Mouse (Mus musculus): ENCODE data around the gene Lrrfip1. TPM values are rescaled to one million over a fixed set of nuclear protein-coding genes. Genes with fewer than 3 reads are reported as not detected.

Lrrfip1 gene
- polyA plus RNA-seq, 1 experiment from 2014 or later: 65.4 TPM

- no peak overlapping the region for H3K4me3 ChIP-seq (replicated peaks)
These were observed 28.6 kb upstream of the Lrrfip1 start for GRCm38 (mm10) chr1:90969881-90970390.

GRCm38 (mm10) chr1:90972911-90973573 lies 25.5 kb upstream of the Lrrfip1 start:
- no peaks in the 10 kb centered on the region for H3K36me3 ChIP-seq
- H3K9me3 ChIP-seq: no peaks in the 10 kb centered on the region
- H3K4me1 ChIP-seq: peaks cover 17% of the 10 kb centered on the region
- H3K27ac ChIP-seq: 0 out of 2 replicates have a peak overlapping the region, but pooled peaks have one; percentile 40
- 22% methylated on average over 9 of the region's 9 CpGs for WGBS
- H3K4me2 ChIP-seq: no peak overlapping the region
- ATAC-seq (ENCODE audit: insufficient read depth, low FRiP score, low read depth): peak; percentile 50; the same call in 1 of the 2 replicates
- no peak overlapping the region for H3K9ac ChIP-seq
- no peak overlapping the region for H3K4me3 ChIP-seq (replicated peaks)
- no peaks in the 10 kb centered on the region for H3K27me3 ChIP-seq (replicated peaks)

More at GRCm38 (mm10) chr1:90969881-90970390, 28.6 kb upstream of the Lrrfip1 start:
- ATAC-seq (ENCODE audit: insufficient read depth, low FRiP score, low read depth): no peak
- Histone ChIP-seq H3K36me3 (no peaks in the 10 kb centered on the region), H3K4me2 (peak overlapping the region; percentile 29), H3K27me3 (replicated peaks) (no peaks in the 10 kb centered on the region), H3K27ac (peak overlapping the region; percentile 40; the same call in 1 of the 2 replicates), H3K4me1 (peaks cover 29% of the 10 kb centered on the region), H3K9ac (no peak overlapping the region), H3K9me3 (no peaks in the 10 kb centered on the region)
- WGBS: 62% methylated on average over 10 of the region's 10 CpGs

- H3K9ac ChIP-seq: no peak overlapping the region
- H3K4me2 ChIP-seq: no peak overlapping the region
- H3K36me3 ChIP-seq: no peaks in the 10 kb centered on the region
- no peaks in the 10 kb centered on the region for H3K9me3 ChIP-seq
- WGBS: 72% methylated on average over 2 of the region's 2 CpGs
- 0 out of 2 replicates have a peak overlapping the region, but pooled peaks have one; percentile 40 for H3K27ac ChIP-seq
- peaks cover 17% of the 10 kb centered on the region for H3K4me1 ChIP-seq
- H3K27me3 ChIP-seq (replicated peaks): no peaks in the 10 kb centered on the region
- ATAC-seq (ENCODE audit: insufficient read depth, low FRiP score, low read depth): no peak
- H3K4me3 ChIP-seq (replicated peaks): no peak overlapping the region
These were observed 25.0 kb upstream of the Lrrfip1 start for GRCm38 (mm10) chr1:90973574-90973911.

- Histone ChIP-seq H3K4me3 (replicated peaks) (no peak overlapping the region), H3K4me1 (peaks cover 10% of the 10 kb centered on the region), H3K36me3 (no peaks in the 10 kb centered on the region), H3K27ac (no peak overlapping the region), H3K4me2 (no peak overlapping the region), H3K9me3 (no peaks in the 10 kb centered on the region), H3K27me3 (replicated peaks) (no peaks in the 10 kb centered on the region), H3K9ac (no peak overlapping the region)
- ATAC-seq (ENCODE audit: insufficient read depth, low FRiP score, low read depth): no peak; the same call in 1 of the 2 replicates
- WGBS: 46% methylated on average over 12 of the region's 12 CpGs
These were observed 23.5 kb upstream of the Lrrfip1 start for GRCm38 (mm10) chr1:90974906-90975649.

GRCm38 (mm10) chr1:90975960-90976359 lies 22.6 kb upstream of the Lrrfip1 start:
- WGBS: 88% methylated on average over 4 of the region's 4 CpGs
- Histone ChIP-seq H3K9ac (no peak overlapping the region), H3K27ac (no peak overlapping the region), H3K27me3 (replicated peaks) (no peaks in the 10 kb centered on the region), H3K4me2 (no peak overlapping the region), H3K4me1 (peaks cover 11% of the 10 kb centered on the region), H3K4me3 (replicated peaks) (no peak overlapping the region), H3K36me3 (no peaks in the 10 kb centered on the region), H3K9me3 (no peaks in the 10 kb centered on the region)
- ATAC-seq (ENCODE audit: insufficient read depth, low FRiP score, low read depth): no peak

- peak overlapping the region; percentile 65 for H3K27ac ChIP-seq
- 55% methylated on average over 10 of the region's 10 CpGs for WGBS
- no peak overlapping the region for H3K4me2 ChIP-seq
- no peak overlapping the region for H3K9ac ChIP-seq
- H3K4me1 ChIP-seq: 0 out of 2 replicates have a peak, but pooled peaks cover 5% of the 10 kb centered on the region
- ATAC-seq (ENCODE audit: insufficient read depth, low FRiP score, low read depth): peak; percentile 58
- no peaks in the 10 kb centered on the region for H3K36me3 ChIP-seq
- H3K9me3 ChIP-seq: no peaks in the 10 kb centered on the region
- H3K27me3 ChIP-seq (replicated peaks): no peaks in the 10 kb centered on the region
- H3K4me3 ChIP-seq (replicated peaks): no peak overlapping the region
These were observed 17.8 kb upstream of the Lrrfip1 start for GRCm38 (mm10) chr1:90980638-90981330.

GRCm38 (mm10) chr1:90981346-90981745 lies 17.2 kb upstream of the Lrrfip1 start:
- H3K4me1 ChIP-seq: 0 out of 2 replicates have a peak, but pooled peaks cover 5% of the 10 kb centered on the region
- no peak overlapping the region for H3K4me3 ChIP-seq (replicated peaks)
- H3K27ac ChIP-seq: peak overlapping the region; percentile 65
- no peaks in the 10 kb centered on the region for H3K36me3 ChIP-seq
- H3K27me3 ChIP-seq (replicated peaks): no peaks in the 10 kb centered on the region
- no peak overlapping the region for H3K9ac ChIP-seq
- H3K4me2 ChIP-seq: no peak overlapping the region
- no peaks in the 10 kb centered on the region for H3K9me3 ChIP-seq
- WGBS: 67% methylated on average over 3 of the region's 3 CpGs
- ATAC-seq (ENCODE audit: insufficient read depth, low FRiP score, low read depth): no peak

- no peak overlapping the region for H3K4me3 ChIP-seq (replicated peaks)
- H3K36me3 ChIP-seq: no peaks in the 10 kb centered on the region
- peaks cover 12% of the 10 kb centered on the region; the same call in 1 of the 2 replicates for H3K4me1 ChIP-seq
- 88% methylated on average over 1 of the region's 1 CpGs for WGBS
- H3K9ac ChIP-seq: no peak overlapping the region
- no peak overlapping the region for H3K4me2 ChIP-seq
- H3K9me3 ChIP-seq: no peaks in the 10 kb centered on the region
- no peak for ATAC-seq (ENCODE audit: insufficient read depth, low FRiP score, low read depth)
- H3K27ac ChIP-seq: no peak overlapping the region
- no peaks in the 10 kb centered on the region for H3K27me3 ChIP-seq (replicated peaks)
These were observed 2.6 kb upstream of the Lrrfip1 start for GRCm38 (mm10) chr1:90995916-90996315.

- Histone ChIP-seq H3K4me3 (replicated peaks) (no peak overlapping the region), H3K4me1 (peaks cover 12% of the 10 kb centered on the region; the same call in 1 of the 2 replicates), H3K9me3 (no peaks in the 10 kb centered on the region), H3K27ac (no peak overlapping the region), H3K9ac (no peak overlapping the region), H3K4me2 (no peak overlapping the region), H3K27me3 (replicated peaks) (no peaks in the 10 kb centered on the region), H3K36me3 (no peaks in the 10 kb centered on the region)
- 53% methylated on average over 4 of the region's 4 CpGs for WGBS
- no peak for ATAC-seq (ENCODE audit: insufficient read depth, low FRiP score, low read depth)
These were observed 1.4 kb upstream of the Lrrfip1 start for GRCm38 (mm10) chr1:90997136-90997535.

GRCm38 (mm10) chr1:90997641-90998040 lies 896 bp upstream of the Lrrfip1 start:
- Histone ChIP-seq H3K36me3 (no peaks in the 10 kb centered on the region), H3K27me3 (replicated peaks) (no peaks in the 10 kb centered on the region), H3K4me1 (peaks cover 12% of the 10 kb centered on the region; the same call in 1 of the 2 replicates), H3K4me3 (replicated peaks) (no peak overlapping the region), H3K9ac (no peak overlapping the region), H3K9me3 (no peaks in the 10 kb centered on the region), H3K27ac (no peak overlapping the region), H3K4me2 (peak overlapping the region; percentile 99)
- WGBS: 82% methylated on average over 5 of the region's 5 CpGs
- ATAC-seq (ENCODE audit: insufficient read depth, low FRiP score, low read depth): no peak; the same call in 1 of the 2 replicates

GRCm38 (mm10) chr1:90998891-90999611 lies 514 bp downstream of the Lrrfip1 start:
- Histone ChIP-seq H3K27me3 (replicated peaks) (no peaks in the 10 kb centered on the region), H3K9ac (peak overlapping the region; percentile 61), H3K4me3 (replicated peaks) (peak overlapping the region; percentile 85), H3K27ac (0 out of 2 replicates have a peak overlapping the region, but pooled peaks have one; percentile 11), H3K4me1 (peaks cover 12% of the 10 kb centered on the region; the same call in 1 of the 2 replicates), H3K36me3 (no peaks in the 10 kb centered on the region), H3K4me2 (peak overlapping the region; percentile 99), H3K9me3 (no peaks in the 10 kb centered on the region)
- ATAC-seq (ENCODE audit: insufficient read depth, low FRiP score, low read depth): peak; percentile 53; the same call in 1 of the 2 replicates
- 1% methylated on average over 37 of the region's 41 CpGs for WGBS
